Mouse (Mus musculus): Measurements from ENCODE around the gene Dpyd.

Dpyd gene

DNA sequence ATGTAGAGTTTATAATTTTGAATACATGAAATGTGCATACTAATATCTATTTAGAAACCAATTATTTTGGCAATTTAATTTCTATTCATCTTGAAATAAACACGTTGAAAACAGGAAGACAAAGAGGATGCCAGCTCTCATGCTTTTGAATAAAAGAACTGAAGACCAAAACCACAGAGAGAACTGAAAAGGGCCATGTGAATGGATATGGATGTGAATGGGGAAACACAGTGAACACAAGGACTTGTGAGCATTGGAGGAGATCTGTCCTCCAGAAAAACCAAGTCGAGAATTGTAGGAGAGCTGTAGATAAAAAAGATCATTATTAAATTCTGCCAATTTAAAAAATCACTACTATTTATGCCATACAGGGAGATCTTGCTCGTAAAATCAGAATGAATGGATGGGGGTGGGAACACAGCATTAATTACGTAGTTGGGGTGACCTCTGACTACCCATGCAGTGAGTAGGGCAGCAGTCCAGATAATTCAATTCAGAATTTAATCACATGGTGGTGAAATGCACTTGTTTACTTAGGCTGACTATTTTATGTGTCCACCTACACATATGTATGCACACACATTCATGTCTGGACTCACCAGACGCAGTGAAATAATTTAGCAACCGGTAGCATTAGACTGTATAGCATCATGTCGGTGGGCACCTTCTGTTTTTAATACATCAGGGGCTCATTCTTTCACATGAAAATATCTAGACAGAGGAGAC lies 114.3 kb downstream of the Dpyd start:
- DNase-seq = no peak

- peak in 1 of 2 experiments; percentile 16 for DNase-seq
Observed at GRCm38 (mm10) chr3:118680803-118681202, 118.9 kb downstream of the Dpyd start.

- DNase-seq = no peak
Observed at GRCm38 (mm10) chr3:118750269-118750668, 188.3 kb downstream of the Dpyd start.

GRCm38 (mm10) chr3:118753623-118754022 lies 191.7 kb downstream of the Dpyd start:
- DNase-seq = no peak

GRCm38 (mm10) chr3:118756099-118756498 lies 194.2 kb downstream of the Dpyd start:
- DNase-seq = no peak

DNA sequence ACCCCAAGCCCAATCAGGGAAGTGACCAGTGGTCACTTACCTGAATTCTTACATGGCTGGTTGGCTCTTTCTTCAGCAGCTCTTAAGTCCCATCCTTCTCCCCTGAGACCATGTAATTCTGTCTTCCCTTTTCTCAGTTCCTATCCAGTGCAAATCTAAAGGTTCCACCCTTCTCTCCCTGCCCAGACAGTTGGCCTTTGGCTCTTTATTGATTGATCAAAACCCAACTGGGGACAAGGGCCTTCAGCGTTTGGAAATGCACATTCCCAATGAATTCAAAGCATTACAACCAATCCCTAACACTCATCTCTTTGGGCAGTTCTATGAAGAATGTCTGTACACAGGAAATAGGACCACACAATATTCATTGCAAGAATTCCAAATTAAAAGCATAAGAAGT lies 251.0 kb downstream of the Dpyd start:
- DNase-seq = no peak

- no peak for DNase-seq
Observed at GRCm38 (mm10) chr3:118850613-118851527, 288.9 kb downstream of the Dpyd start.

DNA sequence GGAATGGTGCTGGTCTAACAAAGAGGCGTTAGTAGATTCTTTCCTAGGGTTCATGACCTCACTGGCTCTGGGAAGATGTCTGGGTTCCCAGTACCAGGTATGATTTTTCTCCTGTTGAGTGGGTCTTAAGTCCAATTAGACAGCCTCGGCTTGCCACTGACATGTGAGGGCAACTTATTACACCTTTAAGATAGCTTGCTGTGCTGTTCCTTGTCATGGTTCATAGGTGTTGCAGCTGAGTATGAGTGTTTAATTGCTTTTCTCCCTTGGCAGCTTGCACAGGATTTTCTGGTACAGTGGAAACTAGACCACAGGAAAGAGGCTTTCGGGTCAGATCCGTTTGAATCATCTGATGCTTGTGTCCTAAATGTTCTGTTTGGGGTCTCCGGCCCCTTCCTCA lies 290.8 kb downstream of the Dpyd start:
- peak in 1 of 2 experiments; percentile 1 for DNase-seq

DNA sequence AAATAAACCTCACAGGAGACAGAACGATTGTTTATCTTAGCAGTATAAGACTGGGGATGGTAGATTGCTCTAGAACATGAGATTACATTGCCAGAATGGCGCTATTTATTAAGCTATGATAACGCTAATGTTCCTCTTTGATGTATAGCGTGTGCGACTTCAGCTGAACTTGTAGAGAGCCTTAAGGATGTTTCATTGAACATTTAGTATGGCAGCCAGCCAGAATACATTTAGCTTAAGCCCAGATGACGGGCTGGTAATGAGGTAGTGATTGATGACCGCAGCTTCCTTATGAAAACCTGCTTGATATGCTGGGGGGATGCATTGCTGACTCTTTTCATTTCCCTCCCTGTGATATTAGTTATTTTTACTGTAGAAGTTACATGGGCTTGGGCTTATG lies 293.5 kb downstream of the Dpyd start:
- no peak for DNase-seq

DNA sequence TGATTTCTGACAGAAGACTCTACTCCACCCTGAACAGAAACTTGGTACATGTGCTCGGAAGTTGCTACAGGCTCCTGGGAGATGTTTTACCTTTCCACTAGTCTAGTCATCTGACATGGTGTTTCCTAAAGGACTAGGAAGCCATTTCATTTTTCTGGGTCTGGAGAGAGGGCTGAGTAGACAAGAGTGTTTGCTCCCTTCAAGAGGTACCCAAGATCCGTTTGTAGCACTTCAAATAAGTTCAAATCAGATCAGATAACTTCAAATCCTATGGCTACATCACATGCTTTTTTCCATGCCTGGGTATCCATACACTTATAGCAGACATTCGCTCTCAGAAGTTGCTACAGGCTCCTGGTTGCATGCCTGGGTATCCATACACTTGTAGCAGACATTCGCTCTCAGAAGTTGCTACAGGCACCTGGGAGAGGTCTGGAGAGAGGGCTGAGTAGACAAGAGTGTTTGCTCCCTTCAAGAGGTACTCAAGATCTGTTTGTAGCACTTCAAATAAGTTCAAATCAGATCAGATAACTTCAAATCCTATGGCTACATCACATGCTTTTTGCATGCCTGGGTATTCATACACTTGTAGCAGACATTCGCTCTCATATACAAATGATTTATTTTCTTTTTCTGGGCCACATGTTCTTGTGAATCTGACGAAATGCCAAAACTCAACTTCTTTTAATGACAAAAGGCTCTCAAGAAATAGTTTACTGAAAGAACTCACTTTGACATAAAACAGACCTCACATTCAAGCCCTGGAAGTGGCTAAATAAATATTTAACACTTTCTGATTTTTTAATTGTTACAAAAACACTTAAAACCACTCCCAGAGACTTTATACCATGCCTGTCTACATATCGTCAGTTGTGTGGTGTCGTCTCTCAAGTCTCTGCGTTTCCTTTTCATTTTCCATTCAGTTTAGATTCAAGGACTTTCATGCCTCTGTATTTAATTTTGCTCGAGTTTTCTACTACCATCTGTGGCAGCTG lies 307.5 kb downstream of the Dpyd start:
- no peak for DNase-seq

- no peak for DNase-seq
Observed at GRCm38 (mm10) chr3:118875871-118876270, 313.9 kb downstream of the Dpyd start.

GRCm38 (mm10) chr3:118899036-118899435 lies 337.1 kb downstream of the Dpyd start:
- DNase-seq = no peak

- DNase-seq = no peak
Observed at GRCm38 (mm10) chr3:118991312-118991711, 429.4 kb downstream of the Dpyd start.

GRCm38 (mm10) chr3:118991793-118992192 lies 429.9 kb downstream of the Dpyd start:
- no peak for DNase-seq

DNA sequence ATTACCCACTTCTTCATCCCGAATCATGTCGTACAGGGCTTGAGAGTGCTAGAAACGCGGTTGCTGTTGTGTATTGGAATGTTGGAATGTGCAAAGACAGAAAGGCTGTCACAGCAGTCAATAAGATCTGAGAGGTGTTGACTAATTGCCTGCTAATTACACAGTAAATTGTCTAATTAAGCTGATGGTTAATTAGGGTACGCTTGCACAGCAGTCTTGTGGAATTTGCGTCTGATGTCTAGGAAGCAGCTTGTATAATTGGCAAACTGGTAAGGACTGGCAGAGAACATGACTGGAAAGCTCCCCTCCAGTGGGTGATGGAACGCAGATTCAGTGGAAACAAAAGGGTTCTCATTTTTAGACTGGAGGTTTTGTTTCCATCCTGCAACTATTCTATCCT lies 459.3 kb downstream of the Dpyd start:
- DNase-seq = no peak

DNA sequence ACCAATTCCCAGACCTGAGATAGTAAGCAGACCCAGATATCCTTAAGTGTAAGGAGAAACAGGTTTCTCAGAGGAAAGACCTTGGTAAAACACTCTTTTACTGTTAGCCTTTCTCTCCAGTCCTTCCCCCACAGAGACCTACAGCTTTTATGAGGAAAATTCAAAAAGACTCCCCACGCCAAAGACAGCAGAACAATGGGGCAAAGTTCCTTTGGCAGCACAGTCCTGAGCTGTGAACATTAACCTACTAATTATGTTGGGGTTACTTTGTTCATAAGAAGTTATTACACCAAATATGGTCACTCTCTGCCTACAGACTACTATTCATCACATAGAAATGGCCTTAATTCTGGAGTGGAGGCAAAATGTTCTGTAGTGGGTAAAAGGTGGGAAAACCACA lies 480.7 kb downstream of the Dpyd start:
- DNase-seq = peak; percentile 53 to 62

DNA sequence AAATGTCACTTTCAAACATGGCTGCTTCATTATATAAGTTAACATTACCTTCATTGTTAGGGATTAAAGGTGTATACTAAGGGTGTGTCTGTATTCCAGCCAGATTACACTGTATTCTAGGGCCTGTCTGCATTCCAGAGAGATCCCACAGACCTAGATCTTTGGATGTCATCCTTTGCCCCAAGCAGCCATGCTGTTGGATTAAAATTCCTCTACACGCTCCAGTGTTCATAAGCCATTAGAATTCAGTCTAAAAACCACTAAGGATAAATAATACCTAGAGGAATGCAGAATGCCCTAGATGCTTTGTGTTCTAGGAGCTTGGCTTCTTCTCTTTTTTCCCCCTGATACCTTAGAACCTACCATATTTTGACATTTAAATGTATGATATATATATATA lies 494.2 kb downstream of the Dpyd start:
- no peak for DNase-seq

GRCm38 (mm10) chr3:119063214-119063613 lies 501.3 kb downstream of the Dpyd start:
- no peak for DNase-seq

DNA sequence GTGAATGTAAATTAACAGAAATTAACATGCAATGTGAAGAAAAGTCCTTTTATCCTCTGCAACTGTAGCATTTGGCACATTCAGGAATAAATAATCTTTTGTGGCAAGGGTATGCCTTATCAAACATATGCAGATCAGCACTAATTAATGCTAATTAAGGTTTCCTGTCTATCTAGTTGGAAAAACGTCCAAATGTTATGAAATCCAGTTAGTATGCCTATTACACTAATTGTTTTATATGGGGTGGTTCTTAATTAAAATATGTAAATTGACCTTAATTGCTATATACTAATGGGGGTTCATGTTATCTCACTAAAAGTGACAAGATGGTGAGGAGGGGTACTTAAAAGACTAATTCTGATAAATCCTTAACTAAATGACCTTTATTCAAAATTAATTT lies 501.7 kb downstream of the Dpyd start:
- DNase-seq = no peak

- DNase-seq = no peak
Observed at GRCm38 (mm10) chr3:119064746-119065145, 502.8 kb downstream of the Dpyd start.

DNA sequence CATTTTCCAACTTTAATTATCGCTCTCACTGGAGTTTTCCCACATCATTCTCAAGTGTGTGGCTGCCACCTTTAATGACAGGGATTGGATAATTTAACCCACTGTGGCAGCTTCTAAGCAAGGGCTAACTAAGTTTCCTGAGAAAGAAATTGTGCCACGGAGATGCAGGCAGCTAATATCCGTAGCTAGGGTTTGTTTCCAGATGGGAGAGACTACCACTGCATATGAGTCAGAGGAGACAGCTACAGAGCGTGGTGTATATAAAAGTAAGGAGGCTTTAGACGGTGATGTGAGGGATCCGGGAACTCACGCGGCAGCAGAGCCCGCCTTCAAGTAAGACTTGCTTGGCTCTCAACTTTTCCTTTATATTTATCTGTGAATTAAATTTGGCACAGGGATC lies 505.3 kb downstream of the Dpyd start:
- DNase-seq = no peak

- no peak for DNase-seq
Observed at GRCm38 (mm10) chr3:119086618-119087017, 524.7 kb downstream of the Dpyd start.
